Mouse (Mus musculus): ENCODE results near the gene Tmem217.

- no peak for TF ChIP-seq FLI1 (IDR thresholded peaks at IDR 0.05; ENCODE audit: low read length)
- TF ChIP-seq GATA1 (IDR thresholded peaks at IDR 0.05; ENCODE audit: borderline replicate concordance, low read length), result no peak
Measured at GRCm38 (mm10) chr17:29492269-29493191, 59.7 kb downstream of the Tmem217 start.

All from megakaryocyte, embryonic 14.5 days (primary cell).